Mouse (Mus musculus): Measurements from ENCODE around the gene Dchs1. TPM values are rescaled to one million over a fixed set of nuclear protein-coding genes. Genes with fewer than 3 reads are reported as not detected.
"Not testable (repeated sequence)": the region's sequence is repeated elsewhere in the genome, so short reads cannot be mapped to it uniquely, and the experiment has no call there.

Gene Dchs1
- total RNA-seq, 1 experiment from 2014 or later, result 14.6 TPM

DNA sequence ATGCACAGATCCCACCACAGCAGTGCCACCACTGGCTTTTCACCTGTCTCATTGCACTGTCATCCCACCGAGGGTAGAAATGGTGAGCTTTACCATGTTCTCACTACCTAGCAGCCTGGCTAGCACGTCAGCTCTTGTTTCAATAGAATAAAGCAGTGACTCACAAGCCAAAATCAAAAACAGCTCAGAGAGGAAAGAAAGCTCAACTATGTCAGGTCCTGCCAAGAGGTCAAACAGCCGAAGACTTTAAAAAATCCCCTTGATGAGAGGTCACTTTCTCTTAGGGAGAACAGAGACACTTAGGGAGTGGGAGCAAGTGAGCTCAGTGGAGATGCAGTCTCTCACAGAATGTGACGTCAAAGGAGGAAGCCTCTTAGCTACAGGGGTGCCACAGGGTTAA lies 3.6 kb downstream of the Dchs1 start:
- DNase-seq, result no peak

DNA sequence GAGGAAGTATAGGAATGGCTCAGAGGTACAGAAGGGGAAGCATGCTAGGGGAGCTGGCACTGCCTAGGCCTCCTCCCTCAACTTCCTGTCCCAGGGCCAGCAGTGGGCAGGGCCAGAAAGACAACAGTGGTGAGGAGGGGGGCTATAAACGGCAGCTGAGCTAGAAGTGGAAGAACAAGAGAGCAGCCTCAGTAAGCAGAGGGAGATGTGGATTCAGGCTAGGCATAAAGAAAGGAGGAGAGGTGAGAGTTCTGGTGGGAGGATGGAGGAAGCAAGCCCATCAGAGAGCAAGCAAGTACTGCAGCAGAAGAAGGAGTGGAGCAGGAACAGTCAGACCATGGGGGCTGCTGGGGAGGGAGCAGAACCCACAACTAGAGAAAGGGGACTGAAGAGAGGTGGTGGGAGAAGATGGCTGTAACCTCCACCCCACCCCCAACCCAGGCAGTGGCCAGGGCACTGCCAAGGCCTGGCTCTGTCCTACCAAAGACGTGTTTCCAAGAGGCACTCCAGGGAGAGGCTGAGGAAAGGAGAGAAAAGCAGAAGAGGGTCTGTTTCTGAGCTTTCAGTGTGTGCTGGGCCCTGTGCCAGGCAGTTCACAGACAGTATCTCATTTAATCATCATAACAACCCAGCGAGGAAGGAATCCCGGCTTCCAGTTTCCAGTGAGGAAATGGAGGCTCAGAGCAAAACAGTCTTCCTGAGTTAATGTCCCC lies 8.7 kb downstream of the Dchs1 start:
- peak; percentile 47 for DNase-seq

DNA sequence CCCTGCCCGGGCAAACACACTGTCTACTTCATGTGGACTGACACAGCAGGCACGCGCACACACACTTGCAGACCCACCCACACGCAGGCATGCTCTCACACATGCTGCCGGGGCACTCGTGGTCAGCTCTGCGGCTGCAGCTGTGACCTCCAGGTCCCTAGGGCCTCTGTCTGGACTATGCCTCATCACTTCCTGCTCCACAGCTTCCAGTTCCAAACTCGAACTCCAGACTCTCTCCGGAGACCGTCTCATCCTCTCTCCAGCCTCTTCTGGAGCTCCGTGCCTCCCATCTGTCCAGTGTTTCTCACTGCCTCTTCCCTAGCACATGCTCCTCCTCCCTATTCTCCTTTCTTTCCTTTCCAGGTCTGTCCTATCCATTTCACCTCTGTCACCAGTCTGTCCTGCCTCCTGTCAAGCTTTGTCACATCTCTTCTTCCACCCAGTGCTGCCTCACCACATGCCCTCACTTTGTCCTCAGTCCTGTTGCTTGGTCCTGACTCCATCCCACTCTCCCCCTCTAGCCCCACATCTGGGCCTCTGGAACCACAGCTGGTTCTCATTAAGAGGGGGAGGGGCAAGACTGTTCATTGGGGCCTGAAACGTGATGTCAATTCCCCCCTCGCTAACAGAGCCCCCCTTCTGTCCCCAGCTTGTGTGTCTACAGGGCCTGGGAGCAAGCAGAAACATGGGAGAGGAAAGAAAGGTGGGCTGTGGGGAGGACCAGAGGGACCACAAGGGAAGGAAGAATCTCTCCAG lies 9.5 kb downstream of the Dchs1 start:
- peak; percentile 44 for DNase-seq

DNA sequence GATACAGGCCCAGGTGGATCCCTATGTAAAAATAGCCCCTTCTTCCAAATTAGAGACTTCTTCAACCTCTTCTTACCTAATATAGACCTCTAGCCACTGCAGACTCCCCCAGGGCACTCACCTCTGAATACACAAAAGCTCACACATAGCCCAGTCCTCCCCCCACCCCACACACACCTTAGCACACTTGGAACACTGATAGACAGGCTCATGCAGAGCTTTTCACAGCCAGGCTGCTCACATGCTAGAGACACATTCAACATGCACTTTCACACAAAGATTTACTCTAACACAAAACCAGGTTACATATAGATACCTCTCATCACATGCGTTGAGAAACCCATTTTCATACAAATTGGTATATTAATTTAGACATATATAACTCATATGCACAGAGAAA lies 10.1 kb downstream of the Dchs1 start:
- DNase-seq, result no peak

DNA sequence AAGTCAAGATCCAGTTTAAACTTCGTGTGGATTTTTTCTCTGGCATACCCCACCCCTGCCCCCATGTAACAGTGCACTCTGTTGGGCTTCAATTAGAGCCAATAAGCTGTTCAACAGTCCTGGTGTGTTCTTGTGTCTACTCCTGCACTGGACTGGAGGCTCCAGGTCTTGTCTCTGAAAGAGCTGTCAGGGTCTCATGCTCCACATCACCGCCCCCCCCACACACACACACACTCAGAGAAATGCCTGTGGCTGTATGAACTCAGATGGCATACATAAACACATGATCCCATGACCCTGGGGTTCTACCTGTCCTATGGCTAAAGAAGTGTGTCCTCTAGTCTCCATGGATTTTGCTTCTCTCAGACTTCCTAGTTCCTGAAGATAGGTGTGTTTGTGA lies 11.4 kb downstream of the Dchs1 start:
- DNase-seq, result no peak

DNA sequence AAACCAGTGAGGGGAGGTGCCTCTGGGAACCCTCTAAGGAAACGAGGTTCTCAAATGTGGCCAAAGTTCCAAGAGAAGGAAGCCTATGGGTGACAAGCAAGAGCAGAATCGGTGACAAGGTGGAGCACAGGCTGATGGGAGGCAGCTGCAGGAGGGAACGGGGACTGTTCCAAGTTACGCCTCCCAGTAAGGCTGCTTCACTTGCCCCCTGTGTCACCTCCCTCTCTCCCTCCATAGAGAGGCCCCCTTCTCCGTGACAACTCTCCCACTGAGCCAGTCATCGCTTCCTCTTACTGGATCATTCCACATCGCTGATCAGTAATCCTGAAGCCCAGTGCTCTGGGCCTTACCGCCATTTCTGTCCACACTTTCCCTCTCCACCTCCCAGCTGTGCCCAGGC lies 12.8 kb downstream of the Dchs1 start:
- DNase-seq, result no peak

DNA sequence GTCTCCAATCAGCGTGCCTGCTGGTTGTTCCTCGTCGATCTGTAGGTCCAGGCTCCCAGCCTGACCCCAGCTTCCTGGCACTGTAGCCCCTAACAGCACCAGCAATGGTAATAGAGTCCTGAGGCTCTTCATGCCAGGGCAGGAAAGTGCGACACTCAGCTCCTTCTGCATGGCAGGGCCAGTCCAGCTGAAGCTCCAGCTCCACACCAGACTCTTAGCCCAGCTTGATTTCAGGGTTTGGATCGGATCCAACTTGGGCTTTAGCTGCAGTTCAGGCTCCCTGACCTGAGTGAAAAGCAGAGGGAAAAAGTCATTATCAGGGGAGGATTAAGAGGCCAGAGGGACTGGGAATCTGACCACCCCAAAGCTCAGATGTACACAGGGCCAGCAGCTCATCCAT lies 14.4 kb downstream of the Dchs1 start:
- no peak for DNase-seq

DNA sequence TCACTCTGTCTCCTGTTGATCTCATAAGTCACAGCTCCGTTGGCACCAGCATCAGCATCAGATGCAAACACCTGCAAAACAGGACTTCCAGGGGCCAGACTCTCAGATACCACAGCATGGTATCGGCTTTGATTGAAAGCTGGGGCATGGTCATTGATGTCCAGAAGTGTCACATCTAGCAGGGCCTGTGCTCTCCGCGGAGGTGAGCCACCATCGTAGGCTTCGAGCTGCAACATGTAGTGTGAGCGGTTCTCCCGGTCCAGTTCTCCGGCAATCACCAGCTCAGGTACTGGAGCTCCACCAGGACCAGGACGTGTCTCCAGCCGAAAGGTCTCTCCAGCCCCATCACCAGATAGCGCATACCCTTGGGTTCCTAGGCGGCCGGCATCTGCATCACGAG lies 15.1 kb downstream of the Dchs1 start:
- no peak for DNase-seq

DNA sequence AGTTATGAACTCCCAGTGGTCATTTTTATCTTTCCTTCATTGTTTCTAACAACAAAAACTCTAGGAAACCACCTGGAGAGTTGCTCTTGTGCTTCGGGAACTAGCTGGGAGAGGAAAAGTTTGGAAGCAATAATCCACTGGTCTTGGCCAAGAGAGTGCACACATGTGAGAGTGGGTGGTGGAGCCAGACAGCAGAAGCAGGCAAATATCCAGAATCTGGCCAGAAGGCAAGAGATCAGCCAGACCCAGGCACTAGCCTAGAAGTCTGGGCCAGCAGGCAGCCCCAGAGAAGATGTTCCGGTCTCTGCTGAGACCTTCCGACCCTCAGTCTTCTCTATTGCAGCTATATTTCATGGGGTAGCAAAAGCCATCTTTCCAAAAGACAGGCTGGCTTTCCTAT lies 17.5 kb downstream of the Dchs1 start:
- DNase-seq, result peak; percentile 34

DNA sequence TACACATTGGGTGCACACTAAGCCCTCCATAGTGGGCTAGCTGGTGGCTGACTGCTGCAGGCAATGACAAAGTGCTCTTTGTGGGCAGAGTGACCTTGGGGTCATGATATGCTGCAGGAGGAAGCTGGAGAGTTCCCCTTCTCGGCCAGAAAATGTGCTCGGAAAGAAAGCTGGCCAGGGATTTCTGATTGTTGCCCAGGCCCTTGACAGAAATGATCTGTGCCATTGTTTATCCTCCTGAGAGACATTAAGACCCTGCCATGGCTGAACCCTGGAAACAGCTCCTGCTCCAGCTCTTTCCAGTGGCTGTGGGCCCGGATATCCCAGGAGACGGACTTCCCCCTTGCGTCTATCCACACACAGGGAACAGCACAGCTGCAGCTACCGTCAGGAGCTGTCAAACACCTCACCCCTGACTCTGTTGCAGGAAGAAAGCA lies 19.7 kb downstream of the Dchs1 start:
- DNase-seq, result peak; percentile 50

DNA sequence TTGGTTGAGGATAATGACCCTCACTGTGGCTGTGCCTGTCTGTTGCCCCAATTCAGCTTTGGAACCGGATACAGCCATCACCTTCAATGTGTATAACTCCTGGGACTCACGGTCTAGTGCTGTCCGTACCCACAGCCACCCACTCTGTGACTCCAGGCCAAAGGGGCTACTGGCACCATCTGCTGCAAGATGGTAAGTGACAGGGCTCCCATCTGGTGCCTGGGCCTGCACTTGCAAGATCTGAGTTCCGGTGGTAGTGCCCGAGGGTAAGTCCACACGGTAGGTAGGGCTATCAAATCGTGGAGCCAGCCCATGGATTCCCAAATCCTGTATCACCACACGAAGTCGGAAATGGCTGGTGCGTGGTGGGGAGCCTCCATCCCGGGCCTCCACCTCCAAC lies 23.1 kb downstream of the Dchs1 start:
- DNase-seq, result no peak

DNA sequence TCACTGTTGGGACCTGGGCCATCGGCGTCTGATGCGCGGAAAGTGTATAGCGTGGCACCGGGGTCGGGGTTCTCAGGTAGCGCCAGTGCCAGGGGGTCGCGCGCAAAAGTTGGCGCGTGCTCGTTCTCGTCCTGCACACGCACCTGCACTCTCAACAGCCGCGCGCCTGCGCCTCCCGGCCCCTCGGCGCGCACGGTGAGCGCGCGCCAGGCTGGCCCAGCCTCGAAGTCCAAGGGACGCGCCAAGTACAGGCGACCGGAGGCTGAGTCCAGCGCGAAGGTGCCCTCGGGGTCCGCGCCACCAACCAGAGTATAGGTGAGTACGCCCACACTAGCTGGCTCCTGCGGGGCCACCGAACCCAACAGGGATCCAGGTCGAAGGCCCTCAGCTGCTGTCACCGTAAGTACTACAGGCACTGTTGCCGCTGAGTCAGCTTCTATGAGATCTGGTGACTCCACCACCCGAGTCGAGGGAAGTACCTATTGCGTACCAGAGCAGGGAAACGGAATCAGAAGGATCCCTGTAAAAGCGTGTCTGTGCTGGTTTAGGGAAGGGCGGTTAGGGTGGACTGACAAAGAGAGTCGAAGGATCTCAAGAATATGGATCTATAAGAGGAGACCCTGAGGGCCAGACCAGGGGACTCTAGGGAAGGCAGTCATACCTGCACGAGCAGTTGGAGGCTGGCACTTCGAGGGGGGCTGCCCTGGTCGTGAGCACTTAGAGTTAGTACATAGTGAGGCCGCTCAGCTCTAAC lies 24.8 kb downstream of the Dchs1 start:
- DNase-seq, result no peak

DNA sequence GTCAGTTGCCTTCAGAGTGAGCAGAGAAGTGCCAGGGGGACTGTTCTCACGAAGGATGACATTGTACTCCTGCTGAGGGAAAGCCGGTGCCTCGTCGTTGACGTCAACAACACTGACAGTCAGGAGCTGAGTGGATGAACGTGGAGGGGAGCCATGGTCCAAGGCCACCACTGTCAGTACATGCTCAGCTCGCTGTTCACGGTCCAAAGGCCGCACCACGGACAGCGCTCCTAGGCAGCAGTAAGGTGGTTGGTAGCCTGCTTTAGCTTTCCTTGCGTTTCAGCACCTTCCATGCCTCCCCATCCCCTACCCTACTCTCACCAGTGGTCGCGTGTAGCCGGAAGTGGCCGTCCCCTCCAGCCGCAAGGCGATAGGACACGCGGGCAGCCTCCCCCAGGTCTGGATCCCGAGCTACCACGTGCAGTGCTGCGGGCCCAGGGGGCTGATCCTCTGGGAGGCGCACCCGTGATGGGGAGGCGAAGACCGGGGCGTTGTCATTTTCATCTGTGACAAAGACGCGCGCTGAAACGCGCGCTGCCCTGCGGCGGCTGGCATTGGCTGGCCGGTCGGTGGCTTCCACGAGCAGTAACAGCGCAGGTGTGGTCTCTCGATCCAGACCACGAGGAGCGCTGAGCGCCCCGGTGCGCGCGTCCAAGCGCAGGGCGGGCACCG lies 25.5 kb downstream of the Dchs1 start:
- DNase-seq, result peak; percentile 53

DNA sequence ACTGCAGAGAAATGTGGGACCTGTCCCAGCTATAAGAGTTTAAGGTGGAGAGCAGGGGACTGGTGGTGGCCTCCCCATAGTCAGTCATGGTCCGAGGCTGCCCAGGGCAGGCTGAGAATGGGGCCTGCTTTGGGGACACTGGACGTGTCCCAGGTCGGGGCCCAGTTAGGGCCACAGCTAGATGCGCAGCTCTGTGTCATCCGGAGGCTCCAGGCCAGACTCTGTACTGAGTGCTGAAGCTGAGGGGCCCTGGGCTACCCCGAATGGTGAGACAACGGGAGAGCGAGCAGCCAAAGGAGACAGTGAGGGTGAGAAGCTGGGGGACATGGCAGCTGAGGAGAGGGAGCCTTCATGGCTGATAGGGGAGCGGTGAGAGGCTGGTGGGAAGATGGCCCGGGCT lies 34.2 kb downstream of the Dchs1 start:
- no peak for DNase-seq

DNA sequence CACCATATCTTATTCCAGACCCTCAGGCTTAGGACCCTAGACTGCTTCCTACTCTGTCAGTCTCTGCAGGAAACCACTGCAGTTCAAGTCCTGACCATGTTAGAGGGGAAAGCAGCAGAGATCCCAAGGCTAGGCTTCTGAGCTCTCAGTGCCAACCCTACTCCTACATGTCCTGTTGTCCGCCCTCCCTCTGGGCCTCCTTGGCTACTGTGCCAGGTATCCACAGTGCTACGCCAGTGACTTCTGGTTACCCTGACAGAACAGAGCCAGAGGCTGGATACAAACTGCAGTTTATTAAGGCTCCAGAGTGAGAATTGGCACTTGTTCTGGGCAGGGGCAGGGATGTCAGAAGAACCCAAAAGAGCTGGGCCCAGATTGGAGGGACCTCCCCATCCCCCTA lies 34.7 kb downstream of the Dchs1 start:
- DNase-seq, result peak; percentile 33

DNA sequence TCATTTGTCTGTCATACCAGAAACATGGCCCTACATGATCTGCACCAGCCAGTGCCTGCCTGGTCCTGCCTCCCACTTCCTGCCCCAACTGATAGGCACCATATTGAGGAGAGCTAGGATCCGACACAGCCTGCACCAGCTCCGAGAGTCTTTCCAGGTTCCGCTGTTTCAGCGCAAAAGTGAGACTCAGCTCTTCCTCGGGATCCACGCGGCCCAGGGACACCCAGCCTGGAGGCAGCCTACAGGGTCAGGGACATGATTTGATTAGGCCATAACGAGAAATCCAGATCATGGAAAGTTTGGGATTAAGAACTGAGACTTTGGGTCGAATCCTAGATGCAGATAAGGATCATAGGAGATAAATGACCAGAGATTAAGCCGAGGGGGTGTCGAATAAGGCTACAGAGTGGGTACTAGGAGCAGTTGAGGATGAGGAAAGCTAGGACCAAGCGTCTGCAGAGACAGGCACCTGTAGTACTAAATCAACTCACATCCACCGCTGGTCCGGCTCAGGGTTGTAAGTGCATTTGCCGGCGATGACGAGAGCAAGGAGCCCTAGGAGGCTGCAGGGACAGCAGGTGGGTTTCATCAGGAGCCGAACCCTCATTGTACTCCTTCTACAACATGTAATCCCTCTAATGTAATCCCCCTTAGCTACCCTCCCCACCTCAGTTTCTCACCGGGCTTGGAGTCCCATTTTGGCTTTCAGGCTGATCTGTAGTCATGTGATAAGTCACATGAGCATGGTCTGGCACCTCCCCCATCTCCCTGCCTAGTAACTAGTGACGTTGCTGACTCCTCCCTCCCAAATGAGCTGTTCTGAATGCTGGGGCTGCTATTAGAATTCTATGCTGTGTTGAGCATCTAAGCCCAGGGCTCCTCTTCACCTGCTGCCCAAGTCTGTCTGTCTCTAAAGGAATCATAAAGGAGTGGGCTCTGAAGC lies 35.7 kb downstream of the Dchs1 start, which contains the start of gene Tpp1:
Gene Tpp1, minus strand, starts transcription at position 745 of the 943 bp plus-strand sequence.
- DNase-seq, result peak; percentile 94

DNA sequence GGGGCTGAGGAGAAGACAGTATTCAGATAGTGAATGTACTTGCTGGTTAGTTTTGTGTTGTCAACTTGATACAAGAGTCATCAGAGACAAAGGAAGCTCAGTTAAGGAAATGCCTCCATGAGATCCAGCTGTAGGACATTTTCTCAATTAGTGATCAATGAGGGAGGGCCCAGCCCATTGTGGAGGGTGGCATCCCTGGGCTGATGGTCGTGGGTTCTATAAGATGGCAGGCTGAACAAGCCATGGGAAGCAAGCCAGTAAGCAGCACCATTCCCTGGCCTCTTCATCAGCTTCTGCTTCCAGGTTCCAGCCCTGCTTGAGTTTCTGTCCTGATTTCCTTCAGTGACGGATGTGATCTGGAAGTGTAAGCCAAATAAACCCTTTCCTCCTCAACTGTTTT lies 39.7 kb downstream of the Dchs1 start:
- no peak for DNase-seq

DNA sequence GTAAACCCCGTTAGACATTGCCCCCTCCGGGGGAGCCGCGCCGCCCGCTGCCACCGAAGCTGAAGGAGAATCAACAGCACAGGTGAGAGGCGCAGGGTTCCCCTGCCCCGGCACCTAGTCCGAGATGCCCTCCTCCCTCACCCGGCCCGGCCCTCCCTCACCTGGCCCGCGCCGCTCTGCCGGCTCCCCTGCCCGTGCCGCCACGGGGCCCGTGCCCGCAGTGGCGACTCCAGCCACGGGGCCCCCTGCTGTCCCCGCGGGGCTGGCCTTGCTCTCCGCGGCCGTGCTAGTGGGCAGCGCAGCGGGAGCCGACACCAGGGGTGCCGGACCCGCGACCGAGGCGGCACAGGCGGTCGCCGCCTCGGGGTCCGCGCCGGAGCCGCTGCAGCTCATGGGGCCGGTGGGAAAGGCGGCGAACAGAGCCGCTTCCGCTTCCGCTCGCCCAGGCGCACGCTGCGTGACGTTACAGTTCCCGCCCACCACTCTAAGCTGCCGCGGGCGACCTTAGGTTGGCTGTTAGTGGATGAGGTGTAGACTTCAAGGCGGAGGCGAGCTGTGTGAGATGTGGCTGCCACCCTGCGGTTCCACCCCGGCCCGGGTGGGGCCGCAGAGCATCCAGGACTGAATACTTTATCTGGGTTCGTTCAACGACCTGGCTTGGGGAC lies 43.4 kb downstream of the Dchs1 start, which contains the start of gene Taf10:
Gene Taf10, minus strand, starts transcription at position 436 of the 665 bp plus-strand sequence.
- DNase-seq, result peak; percentile 93

DNA sequence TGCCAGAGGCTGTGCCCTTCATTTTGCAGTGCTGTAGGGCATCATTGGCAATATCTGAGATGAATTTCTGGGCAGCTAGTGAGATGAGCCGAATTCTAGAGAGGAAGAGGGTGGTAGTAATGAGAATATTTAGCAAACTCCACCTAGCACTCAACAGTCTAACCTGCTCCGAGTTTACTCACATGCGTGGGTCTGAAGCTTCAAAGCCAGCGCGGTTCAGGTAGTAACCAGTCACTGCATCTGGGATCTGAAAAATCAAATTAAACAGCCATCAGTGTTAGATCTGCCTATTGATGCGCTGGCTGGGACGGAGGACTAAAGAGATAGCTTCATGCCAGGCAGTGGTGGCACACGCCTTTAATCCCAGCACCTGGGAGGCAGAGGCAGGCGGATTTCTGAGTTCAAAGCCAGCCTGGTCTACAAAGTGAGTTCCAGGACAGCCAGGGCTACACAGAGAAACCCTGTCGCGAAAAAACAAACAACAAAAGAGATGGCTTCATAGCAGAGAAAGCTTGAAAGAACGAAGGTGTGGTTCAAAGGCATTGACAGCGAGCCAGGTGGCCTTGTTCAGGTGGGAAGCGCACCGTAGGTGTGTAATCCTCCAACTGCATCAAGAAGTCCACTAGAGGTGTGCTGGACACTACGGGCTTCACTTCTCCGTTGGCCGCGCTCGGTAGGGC lies 44.1 kb downstream of the Dchs1 start:
- DNase-seq, result not testable (repeated sequence)
